Mouse (Mus musculus) C2C12 (cell line): Measurements from ENCODE around the gene Phyh.

Experiments used
- CEBPB ChIP-seq: IDR thresholded peaks from one replicate; pipeline ENCODE4 v1.6.1; 2011; ENCODE audit warnings: low read depth, mild to moderate bottlenecking, control low read depth, moderate library complexity
- CTCF ChIP-seq: IDR thresholded peaks from one replicate; pipeline ENCODE4 v1.5.1; 2011; ENCODE audit not compliant: control insufficient read depth, insufficient read depth, insufficient read length
- MAX ChIP-seq: IDR thresholded peaks from one replicate; pipeline ENCODE4 v1.6.1; 2011; ENCODE audit warnings: mild to moderate bottlenecking, control low read depth
- MYOD1 ChIP-seq: IDR thresholded peaks from one replicate; pipeline ENCODE4 v1.6.1; 2011; ENCODE audit warnings: low read depth; ENCODE audit not compliant: control insufficient read depth, insufficient read length
- MYOG ChIP-seq: IDR thresholded peaks from one replicate; pipeline ENCODE4 v1.6.1; 2011; ENCODE audit not compliant: control insufficient read depth, insufficient read length; ENCODE audit errors: extremely low read depth
- USF1 ChIP-seq: IDR thresholded peaks from one replicate; pipeline ENCODE4 v1.6.1; 2011; ENCODE audit warnings: low read depth, mild to moderate bottlenecking, control low read depth, moderate library complexity

DNA sequence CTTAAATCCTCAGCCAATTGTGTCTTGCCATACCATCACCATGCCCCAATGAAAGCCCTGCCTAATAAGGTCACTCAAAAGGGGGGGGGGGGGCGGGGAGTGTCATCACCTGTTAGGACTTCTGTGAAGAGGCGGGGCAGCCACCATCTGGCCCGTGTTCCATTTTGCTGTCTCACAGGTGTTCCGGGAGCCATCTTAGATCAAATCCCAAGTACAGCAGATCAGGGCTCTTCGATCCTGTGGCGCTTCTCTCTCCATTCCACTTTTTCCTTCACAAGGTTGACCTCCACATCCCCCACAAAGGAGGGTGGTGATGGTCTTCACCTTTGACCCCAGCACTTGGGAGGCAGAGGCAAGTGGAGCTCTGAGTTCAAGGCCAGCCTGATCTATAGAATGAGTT is 2.8 kb upstream of the Phyh start:
- no peak for TF ChIP-seq MAX
- TF ChIP-seq CTCF, result no peak
- TF ChIP-seq USF1, result no peak
- no peak for TF ChIP-seq CEBPB
- no peak for TF ChIP-seq MYOD1
- TF ChIP-seq MYOG, result no peak
